Mouse (Mus musculus) cerebellum, adult 9-10 months (tissue): ENCODE data around the gene Enthd1.
"Not testable (repeated sequence)": the region's sequence is repeated elsewhere in the genome, so short reads cannot be mapped to it uniquely, and the experiment has no call there.

Experiments
- DNase-seq: peaks from one replicate; pipeline ENCODE4 v3.0.0; 2022

Enthd1 gene

DNA sequence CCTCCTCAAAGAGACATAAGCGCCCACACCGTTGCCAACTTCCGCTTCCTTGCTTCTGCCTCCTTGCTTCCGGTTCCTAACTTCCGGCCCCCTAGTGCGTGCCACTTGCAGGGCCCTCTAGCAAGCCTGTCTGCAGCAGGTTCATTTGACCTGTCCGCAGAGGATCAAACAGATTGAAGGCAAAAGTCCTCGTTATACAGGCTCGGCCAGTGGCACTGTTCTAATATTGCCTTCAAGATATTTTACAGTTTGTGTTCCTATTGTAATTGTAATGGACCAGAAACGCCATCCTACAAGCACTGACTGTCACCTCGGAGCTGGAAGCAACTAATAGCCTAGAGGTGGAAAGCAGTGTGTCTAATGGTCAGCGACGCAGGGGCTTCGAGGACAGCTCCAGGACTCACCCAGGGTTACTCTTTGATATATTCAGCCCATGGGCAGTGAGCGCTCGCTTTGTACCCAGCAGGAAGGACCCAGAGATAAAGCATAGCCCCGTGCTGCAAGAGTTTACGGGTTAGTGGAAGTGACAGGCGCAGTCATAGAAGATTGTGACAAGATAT is at the start of gene Enthd1:
Gene Enthd1 (minus strand): TSS at position 51 of the 560 bp plus-strand sequence.
- no peak for DNase-seq

GRCm38 (mm10) chr15:80613904-80614303 is 48.9 kb upstream of the Enthd1 start:
- DNase-seq = no peak

DNA sequence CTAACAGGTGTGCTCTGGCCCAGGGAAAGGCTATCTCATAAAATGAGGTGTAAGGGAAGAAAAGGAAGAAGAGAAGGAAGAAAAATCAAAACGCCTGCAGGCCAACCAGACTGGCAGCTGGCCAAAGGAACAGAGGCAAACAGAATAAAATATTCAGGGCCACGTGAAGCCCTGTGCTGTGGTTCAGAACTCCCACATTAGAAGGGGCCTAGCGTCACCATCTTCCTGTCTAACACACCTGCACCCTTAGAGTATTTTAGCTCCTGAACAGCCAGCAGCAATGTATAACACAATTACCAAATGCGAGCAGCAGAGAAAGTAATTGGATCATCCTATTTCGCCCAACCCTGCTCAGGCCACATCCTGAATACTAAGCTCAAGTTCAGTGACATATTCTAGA is 46.5 kb upstream of the Enthd1 start:
- DNase-seq = no peak

DNA sequence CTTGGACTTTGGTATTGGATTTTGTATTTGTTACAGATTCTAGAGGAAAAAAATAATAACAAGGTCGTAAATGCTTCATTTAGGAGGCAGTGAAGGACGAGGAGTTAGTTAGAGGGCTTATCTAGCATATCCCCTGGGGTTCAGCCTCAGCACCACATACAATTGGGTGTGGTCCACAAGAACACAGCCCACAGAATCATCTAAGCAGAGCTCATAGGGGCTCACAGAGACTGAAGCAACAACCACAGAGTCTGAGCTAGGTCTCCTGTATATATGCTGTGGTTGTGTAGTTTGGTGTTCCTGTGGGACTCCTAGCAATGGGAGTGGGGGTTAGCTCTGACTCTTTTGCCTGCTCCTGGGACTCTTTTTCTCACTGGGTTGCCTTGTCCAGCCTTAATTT is 45.4 kb upstream of the Enthd1 start:
- no peak for DNase-seq

DNA sequence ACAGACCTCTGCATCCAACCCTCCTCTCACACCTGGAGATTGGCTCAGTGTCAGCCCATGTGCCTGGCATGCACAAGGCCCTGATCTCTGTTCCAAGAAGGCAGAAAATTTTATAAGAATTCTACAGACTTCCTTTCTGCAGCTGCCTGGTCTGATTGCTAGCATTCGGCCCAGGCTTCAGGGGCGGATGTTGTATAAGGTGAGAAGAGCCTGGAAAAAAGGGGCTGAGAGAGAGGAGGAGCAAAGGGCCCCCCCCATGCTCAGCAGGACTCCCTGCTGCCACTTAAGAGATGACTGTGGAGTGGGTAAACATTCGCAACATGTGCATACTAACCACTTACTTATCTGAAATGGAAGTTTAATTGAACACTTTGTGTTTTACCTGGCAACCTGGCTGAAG is 43.0 kb upstream of the Enthd1 start:
- DNase-seq = no peak

- no peak for DNase-seq
Observed at GRCm38 (mm10) chr15:80604026-80604425, 39.1 kb upstream of the Enthd1 start.

DNA sequence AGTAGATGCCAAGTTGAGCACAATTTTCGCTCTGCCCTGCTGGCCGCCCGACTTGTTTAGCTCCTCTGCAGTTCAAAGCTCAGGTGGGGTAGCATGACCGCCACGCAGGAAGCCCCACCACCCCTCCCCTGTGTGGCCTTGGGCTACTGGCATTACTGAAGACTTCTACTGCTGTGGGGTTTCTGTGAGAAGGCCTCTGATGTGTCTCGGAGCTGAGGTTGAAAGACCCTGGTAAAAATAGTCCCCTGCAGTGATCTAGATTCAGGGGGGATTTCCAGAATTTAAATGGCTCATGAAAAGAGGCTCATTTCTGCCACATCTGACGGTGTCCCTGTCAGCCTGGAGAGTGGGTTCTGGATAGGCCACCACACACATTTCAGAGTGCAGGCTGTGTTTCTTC is 37.5 kb upstream of the Enthd1 start:
- DNase-seq = no peak

DNA sequence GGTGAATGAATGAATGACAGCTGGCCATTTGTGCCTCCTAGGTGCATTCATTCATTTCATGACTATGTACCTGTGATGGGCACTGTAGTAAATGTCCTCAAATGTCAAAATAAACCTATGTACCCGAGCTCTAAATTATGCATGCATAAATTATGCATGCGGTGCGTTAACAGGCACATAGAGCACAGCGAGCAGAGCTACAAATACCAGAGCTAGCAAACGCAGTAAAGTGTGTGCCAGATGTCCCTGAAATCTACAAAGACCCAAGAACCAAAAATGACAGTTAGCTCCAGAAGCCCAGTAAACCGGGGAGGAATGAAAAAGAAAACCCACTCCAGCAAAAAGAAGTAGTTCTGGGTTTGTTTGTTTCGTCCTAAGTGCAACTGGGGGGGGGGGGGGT is 36.5 kb upstream of the Enthd1 start:
- no peak for DNase-seq

DNA sequence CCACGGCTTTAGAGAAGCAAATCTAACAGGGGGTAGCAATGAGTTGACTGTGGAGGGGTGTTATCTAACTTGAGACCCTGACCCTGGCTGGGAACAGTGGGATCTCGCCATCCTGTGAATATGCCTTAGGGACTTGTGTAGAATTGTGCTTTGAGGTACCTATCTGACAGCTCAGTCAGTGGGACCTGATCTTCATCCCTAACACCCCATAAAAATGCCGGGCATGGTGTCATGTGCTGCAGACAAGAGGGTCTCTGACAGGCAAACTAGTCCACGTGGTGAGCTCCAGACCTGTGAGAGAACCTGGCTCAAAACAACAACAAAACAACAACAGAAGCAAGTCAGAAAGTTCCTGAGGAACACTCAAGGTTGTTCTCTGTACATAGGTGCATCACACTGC is 34.9 kb upstream of the Enthd1 start:
- DNase-seq = no peak

- no peak for DNase-seq
Observed at GRCm38 (mm10) chr15:80599213-80599750, 34.3 kb upstream of the Enthd1 start.

- DNase-seq = no peak
Observed at GRCm38 (mm10) chr15:80598750-80599149, 33.8 kb upstream of the Enthd1 start.

GRCm38 (mm10) chr15:80593877-80594276 is 28.9 kb upstream of the Enthd1 start:
- no peak for DNase-seq

DNA sequence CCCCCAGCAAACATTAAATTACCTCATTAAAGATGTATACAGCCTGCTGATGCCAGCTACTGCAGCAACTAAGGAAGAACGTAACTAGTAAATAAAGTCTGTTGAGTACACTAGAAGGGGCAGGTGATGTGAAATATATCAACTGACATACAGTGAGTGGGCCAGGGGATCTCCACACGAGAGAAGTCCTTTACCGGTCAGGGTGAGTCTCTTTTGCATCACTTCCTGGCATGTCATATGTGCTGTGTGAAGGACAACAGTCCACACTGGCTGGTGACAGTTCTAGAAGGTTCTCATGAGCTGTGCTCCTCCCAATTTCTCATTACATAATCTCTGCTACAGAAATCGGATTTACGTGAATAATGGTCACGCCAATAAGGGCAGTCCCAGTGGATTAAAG is 27.8 kb upstream of the Enthd1 start:
- DNase-seq = no peak

- DNase-seq = no peak
Observed at GRCm38 (mm10) chr15:80590641-80591040, 25.7 kb upstream of the Enthd1 start.

- no peak for DNase-seq
Observed at GRCm38 (mm10) chr15:80586296-80586695, 21.3 kb upstream of the Enthd1 start.

GRCm38 (mm10) chr15:80582581-80583495 is 17.9 kb upstream of the Enthd1 start:
- DNase-seq = no peak

- not testable (repeated sequence) for DNase-seq
Observed at GRCm38 (mm10) chr15:80580585-80580984, 15.6 kb upstream of the Enthd1 start.

DNA sequence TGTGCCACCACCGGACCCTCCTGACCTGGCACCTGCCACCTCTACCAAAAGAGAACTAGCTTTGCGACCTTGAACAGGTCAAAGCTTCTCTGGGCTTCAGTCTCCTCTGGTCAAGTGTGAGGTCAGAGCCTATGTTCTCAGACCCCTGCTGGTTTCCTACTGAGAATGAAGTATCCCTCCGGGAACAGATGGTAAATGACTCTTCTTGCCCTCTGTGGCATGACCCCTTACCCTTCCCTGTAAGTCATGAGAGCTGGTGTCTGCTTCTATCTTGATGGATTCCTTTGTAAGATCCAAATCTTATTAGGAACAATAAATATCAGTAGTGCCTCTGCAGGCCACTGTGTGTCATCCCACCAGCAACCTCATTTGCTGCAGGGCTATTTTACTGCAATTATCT is 14.2 kb upstream of the Enthd1 start:
- no peak for DNase-seq

GRCm38 (mm10) chr15:80577166-80577960 is 12.4 kb upstream of the Enthd1 start:
- DNase-seq = no peak

GRCm38 (mm10) chr15:80576415-80576994 is 11.5 kb upstream of the Enthd1 start:
- no peak for DNase-seq

GRCm38 (mm10) chr15:80575817-80576370 is 10.9 kb upstream of the Enthd1 start:
- DNase-seq = no peak

DNA sequence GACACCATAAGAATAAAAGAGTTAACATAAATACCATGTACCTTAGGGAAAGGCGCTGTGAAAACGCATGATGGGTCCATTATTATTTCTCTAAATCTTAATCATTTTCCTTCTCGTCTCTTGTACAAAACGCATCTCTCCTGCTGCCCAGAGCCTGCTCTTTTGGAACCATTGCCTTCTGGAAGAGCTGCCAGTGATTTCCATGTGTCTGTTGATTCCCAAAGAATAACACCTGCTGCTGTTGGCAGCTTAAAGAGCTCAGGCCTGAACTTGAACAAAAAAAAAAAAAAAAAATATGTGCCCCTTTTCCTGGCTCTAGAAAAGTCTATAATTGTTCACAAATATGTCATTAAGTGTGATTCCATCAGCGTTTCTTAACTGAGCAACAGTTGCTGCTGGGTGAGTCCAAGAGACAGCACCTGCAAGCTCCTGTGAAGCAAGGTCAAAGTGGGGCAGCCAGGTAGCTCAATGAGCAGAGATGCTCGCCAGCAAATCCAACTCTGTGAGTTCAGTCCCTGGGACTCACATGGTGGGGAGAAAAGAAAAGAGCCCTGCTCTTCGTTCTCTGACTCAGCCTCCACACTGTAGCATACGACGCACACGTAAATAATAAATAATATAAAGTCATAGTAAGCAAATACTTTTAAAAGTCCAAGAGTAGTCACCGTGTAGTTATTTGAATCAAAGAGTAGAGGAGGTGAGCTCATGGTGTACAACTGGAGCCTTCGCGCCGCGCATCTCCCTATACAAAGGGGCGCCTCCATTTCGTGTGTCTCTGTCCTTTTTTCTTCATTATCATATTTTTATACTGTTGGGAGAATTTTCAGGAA is 9.5 kb upstream of the Enthd1 start:
- DNase-seq = peak; percentile 70
